Mouse (Mus musculus) left cerebral cortex, postnatal 10 days (tissue): ENCODE data around the gene Mustn1. TPM values are rescaled to one million over a fixed set of nuclear protein-coding genes. Genes with fewer than 3 reads are reported as not detected.

Experiments
- DNase-seq, 2 experiments: peaks; one replicate each; pipeline ENCODE4 v3.0.0; 2021 to 2022; ENCODE audit warnings: low spot score in 2 of 2, mixed read lengths in 1 of 2; ENCODE audit errors: extremely low spot score in 1 of 2
- intact Hi-C: fragments of 180-260 bp; cut with DNase I; formaldehyde crosslinking; loops from one replicate; pipeline ENCODE4 v1.15.1; 2025
- total RNA-seq, 2 experiments: library from RNA; stranded (reverse); gene quantifications; 2 replicates each; pipeline ENCODE4 v1.2.3; 2021

Mustn1 gene
- 1 to 10 TPM; 2.2 to 2.8 TPM for total RNA-seq

DNA sequence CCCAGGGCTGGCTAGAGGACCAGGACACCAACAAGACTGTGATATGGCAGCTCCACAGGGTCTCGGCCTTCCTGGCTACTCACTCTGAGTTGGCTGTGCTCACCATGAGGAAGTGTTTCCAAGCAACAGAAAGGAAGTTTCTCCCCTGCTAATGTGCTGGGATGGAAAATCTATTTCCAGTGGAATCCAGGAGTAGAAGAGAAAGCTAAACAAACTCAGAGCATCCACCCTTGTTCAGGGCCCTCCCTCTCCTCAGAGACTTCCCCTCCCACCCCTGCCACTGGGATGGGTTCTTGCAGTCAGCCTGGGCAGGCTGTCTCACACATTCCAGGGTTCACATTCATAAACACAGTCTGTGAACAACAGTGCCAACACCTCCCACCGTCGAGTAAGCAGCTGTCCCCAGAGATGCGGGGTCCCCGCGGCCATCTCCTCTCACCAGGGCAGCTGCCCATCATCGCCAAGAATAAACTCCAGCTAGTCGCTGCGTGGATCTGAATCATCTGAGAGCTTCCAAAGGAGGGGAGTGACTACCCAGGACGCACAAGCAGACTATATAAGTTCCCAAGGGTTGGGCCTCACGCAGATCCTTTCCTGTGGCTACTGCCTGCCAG lies at the start of gene Mustn1:
Mustn1 (plus strand) TSS at position 243 of the 614 bp plus-strand sequence.
- DNase-seq, result peak in 1 of 2 experiments; percentile 70
- intact Hi-C loops, result no loop called here

DNA sequence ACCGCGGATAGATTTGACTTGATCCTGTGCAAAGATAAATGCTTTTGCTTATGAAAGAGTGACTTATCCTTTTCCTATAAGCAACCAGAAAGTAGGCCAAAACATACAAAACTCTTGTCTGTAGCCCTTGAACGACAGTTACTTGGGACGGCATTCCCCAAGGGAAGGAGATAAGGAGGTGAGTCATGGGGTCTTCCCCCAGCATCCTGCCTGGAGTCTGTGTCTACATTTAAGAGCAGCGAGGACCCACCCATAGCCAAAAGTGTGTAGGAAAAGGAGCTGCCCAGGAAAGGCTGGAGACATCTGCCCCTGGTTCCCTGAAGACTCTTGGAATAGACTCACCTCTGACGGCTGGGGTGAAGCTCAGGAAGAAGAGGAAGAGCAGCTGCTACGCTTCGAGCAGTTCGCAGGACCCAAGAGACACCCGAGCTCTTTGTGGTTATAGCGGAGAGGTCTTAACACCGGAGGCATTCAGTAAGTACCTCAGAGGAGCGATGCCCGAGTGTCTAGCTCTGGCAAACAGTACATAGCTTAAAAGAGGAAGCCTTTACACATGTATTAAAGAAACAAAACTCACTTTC lies 41.5 kb upstream of the Mustn1 start:
- DNase-seq, result peak in 1 of 2 experiments; percentile 4
- intact Hi-C loops, result no loop called here

DNA sequence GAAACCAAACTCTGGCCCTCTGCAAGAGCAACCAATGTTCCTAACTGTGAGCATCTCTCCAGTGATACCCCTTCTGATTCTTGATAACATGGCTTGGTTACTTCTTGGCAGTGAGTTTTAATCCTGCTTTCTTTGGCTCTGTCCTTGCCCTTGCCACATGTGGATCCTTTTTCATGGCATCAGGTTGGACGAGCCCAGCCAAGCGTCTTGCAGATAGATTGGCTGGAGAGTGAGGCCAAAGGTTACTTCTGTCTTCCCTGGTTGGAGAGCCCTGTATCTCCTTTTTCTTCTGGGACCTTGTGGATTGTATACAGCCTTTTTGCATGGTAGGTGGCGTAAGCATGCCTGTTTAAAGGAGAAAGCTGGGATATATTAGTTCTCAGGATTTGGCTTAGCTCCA lies 35.3 kb upstream of the Mustn1 start:
- intact Hi-C loops, result no loop called here
- no peak for DNase-seq

DNA sequence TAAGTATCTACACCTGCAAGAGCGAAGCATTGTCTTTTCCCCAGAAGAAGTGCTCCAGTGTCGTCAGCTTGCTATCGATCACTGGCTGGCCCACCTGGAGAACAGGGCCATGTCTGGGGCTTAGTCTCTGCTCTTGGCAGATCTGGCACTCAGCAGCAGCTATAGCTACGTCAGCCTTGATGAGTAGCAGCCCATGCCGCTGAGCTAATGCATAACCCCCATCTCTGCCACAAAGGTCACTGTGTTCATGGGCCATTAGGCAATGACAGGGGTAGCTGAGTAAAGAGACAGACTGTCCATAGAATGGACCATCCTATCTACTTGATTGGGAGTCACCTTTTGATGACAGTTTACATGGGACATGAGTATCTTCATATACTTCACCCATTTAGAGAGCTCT lies 28.5 kb upstream of the Mustn1 start:
- intact Hi-C loops, result no loop called here
- no peak for DNase-seq

DNA sequence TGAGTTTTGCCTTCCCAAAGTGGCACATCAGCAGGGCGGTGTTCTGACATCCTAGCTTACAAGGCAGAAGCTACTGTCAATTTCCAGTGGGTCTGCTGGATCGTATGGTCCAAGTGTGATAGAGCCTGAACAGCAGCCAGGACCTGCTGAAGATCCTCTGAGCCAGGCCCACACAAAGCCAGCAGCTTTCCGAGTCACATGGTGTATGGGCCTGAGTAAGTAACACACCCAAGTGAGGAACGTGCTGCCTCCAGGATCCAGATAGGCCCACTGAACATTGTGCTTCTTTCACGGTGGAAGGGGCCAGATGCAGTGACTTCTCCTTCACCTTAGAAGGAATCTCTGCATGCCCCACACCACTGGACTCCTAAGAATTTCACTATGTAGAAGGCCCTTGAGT lies 26.7 kb upstream of the Mustn1 start:
- no peak for DNase-seq
- intact Hi-C loops, result no loop called here

DNA sequence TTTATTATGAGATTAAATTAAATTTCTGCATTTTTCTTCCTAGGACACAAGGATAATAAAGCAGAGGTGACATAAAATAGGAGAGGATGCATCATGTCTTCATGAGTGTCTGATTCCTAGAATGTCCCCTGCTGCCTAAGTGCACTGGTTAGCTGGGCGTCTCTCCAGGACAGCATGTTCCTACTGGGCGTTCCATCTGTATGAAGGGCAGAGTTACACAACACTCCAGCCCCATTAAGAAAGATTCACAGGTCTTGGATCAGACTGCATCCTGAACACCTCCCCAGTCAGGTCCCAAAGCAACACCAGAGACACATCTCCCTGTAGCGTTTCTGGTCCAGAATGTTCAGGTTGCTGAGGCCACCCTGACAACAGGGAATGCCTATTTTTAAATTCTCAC lies 23.7 kb upstream of the Mustn1 start:
- no peak for DNase-seq
- intact Hi-C loops, result no loop called here

DNA sequence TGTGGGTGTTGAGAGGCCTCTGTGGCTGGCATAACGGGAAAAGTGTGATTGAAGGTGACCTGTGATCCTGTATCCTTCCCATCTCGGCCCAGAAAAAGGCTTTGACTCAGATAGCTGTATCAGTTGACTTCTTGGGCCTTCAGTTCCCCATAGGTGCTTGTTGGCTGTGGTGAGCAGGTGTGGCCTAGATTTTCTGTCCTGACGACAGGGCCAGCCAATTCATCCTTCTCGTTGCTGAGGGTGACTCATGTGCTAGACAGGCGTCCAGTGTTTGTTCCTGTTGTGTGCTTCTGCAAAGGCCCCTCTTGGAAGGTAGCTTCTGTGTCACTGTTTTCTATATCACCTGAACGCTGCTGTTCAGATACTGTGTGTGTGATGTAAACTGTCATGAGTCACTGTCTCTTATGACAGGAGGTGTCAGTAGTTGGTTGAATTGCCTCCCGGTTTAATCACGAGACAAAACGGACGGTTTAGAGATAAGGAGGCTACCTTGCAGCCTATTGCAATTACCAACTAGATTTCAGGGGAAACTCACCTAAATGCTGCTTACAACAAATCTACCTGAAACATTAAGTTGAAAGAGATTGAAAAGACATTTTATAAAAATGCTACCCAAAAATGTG lies 22.0 kb upstream of the Mustn1 start:
- no peak for DNase-seq
- intact Hi-C loops, result no loop called here

DNA sequence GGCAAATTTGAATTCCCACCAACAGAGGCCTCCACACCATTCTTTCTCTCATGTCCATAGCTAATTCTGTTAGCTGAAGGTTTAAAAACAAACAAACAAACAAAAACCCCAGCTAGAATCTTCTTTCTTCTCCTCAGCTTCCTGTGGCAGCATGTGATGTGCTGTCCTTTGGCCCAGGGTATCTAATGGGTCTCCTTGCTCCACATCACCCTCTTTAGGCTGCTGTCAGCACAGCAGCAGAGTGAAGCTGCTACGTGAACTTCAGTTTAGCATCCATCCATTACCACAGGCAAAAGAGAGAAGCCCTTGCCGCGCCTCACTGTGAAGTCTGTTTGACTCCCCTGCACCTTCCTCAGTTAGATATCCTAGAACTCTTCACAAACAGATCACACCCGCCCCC lies 21.0 kb upstream of the Mustn1 start:
- intact Hi-C loops, result no loop called here
- no peak for DNase-seq

DNA sequence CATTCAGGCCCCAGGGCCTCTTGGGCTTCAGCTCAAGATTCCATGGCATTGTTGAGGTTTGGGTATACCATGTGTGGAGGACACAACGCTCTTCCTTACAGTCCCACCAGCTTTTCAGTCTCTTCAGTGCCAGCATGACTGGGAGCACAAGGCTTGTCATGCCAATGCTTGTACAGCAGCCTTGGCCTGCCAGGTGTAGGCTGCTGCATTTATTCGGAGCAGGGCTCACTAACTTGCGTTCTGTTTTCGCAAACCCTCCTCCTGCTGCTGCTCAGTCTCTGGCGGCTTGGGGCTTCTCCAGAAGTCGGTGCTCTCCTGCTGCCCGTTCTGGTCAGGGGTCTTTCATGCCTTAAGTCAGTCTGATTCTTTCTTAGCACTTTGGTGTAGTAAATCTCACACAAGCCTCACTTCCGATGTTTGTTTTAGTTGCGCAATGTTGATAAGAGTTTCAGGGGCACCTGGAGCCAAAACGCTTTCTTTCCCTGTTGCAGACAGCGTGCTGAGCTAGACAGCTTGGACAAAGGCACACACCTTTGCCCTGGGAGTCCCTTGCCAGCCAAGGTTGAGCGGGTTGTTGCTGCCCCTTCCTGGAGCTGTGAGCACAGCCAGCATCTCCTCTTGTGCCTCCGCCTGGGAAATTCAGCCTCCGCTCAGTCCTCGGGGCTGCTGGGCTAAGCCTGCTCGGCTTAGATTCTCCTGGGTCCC lies 17.4 kb upstream of the Mustn1 start:
- intact Hi-C loops, result loop anchor here (5.0 kb wide), 1 partner anchor 164 kb away; no protein-coding TSS in a partner anchor
- no peak for DNase-seq

DNA sequence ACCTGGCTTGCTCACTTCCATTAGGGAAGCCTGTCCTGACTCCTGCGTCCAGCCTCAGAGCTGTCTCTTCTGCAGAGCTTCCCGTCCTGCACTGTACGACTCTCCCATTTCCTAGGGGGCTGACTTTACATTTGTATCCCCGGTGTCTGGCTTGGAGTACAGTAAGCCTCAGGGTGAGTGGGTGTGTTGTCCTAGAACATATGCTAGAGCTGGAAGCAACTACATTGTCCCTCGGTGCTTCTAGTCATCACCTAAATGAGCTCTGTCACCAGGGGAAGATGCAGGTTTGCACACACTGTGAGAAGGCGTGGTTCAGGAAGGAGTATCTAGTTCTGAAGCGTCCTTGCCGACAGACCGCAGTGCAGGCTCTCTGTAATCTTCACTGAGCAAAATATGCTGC lies 16.6 kb upstream of the Mustn1 start:
- DNase-seq, result no peak
- intact Hi-C loops, result loop anchor here (5.0 kb wide), 1 partner anchor 165 kb away; no protein-coding TSS in a partner anchor

DNA sequence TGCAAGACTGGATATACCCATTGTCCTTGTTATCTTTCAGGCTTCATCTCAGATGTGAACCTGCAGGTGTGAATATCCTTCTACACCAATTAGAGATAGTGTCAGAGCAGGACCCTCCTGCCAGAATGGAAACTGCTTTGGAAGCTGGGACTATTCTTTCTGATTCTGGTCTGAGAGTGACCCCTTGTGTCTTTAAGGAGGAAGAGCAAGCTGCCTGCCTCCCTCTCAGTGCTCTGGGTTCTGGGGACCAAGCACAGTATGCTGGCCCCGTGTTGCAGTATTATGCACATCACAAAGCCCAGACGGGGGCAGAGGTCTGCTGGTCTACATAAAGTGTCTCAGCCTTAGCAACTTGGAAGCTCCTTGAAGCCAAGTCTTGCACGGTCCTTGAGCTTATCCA lies 13.7 kb upstream of the Mustn1 start:
- DNase-seq, result no peak

DNA sequence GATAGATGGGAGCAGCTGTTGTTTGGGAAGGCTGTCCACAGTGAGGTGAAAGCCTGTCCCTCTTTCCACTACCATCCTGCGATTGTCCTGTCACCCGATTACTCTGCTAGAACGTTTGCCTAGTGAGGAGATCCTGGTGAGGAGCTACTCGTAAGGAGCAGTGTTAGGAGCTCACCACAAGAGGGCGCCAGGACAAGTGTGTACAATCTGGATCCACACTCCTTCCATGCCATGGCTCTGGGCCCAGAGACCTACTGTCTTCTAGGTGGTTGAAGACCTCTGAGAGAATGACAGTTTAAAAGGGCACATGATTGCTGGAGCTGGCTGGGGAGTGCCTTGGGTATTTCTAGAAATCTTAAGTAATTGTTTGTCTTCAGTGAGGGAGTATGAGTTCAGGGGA lies 12.0 kb upstream of the Mustn1 start:
- peak; percentile 70 to 87 for DNase-seq
- intact Hi-C loops, result loop anchor here (5.0 kb wide), 1 partner anchor 75 kb away; the partner anchor contains the start of gene Itih1

More for the DNA sequence above, 13.7 kb upstream of the Mustn1 start:
- intact Hi-C loops, result loop anchor here (5.0 kb wide), 1 partner anchor 77 kb away; the partner anchor contains the start of gene Itih1

DNA sequence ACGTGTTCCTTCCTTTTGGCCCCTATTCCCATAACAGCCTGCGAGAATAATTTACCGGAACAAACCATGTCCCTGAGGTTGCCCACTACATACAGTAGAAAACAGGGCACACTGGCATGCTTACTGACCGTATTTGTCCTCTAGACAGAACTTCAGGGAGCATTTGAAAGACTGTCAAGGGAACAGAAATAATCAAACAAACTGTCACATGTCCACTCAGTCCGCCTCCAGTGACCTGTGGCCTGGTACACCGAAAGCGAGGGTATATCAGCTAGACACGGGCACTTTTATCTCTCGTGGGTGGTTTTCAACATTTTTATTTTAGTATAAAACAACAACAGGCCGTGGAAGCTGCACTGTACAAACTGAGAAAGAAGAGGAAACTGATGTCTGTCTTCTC lies 10.2 kb upstream of the Mustn1 start:
- intact Hi-C loops, result loop anchor here (5.0 kb wide), 1 partner anchor 73 kb away; the partner anchor contains the start of gene Itih1
- no peak for DNase-seq

DNA sequence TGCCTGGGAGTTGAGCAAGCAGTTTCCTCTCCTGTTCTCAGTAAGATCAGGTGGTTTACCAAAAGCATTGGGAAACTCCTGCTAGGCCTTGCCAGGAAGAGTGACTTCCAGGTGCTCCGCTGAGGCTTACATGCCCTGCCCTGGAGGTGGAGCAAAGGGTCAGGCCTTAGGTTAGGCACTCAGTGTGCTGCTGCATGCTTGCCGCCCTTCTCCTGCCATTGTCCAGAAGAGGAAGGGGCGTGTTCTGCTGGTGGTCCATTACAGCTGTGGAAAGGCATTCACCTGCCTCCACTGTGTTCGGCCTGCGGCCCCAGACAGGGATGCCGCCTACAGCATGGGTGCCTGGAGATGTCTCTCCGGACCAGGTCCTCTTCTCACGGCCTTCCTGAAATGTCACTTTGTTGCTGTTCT lies 9.6 kb upstream of the Mustn1 start:
- intact Hi-C loops, result loop anchor here (5.0 kb wide), 1 partner anchor 73 kb away; the partner anchor contains the start of gene Itih1
- DNase-seq, result peak in 1 of 2 experiments; percentile 60

DNA sequence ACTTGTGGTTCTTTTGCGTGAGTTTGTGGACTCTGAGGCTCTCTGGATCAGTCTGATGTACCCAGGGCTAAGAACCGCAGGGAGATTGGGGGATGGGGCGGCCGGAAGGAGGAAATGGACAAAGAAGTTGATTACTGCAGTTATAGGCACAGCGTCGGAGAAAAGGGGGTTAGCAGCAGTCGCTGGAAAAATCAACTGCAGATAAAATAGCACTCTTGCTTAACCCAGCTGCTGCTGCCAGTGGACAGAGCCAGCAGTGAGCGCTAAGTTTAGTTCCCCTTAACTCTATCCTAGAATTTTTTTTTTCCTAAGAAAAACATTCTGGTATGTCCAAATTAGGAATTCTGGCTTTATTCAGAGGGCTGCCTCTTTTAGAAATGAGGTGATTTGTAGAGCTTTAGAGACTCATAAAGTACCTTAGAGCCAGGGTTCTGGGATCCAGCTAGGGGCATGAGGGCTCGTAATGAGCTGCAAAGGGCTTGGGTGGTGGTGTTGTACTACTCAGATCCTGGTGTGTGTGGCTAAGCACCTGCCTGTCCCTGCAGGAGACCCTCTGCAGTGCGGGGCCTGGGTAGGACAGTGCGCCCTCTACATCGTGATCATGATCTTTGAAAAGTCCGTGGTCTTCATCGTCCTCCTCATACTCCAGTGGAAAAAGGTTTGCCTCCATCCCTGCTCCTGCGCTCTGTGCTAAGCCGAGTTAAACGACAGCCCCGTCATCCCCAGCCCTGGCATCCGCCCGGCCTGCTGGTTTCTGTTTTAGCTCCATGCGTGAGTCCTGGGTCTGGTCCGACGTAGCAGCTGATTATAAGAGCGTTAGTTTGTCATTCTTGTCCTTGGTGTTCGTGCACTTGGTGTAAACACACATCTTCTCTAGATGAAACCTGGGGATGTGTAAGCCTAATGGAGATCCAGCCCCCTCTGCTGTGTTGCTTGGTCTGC lies 8.5 kb upstream of the Mustn1 start:
- intact Hi-C loops, result no loop called here
- DNase-seq, result peak in 1 of 2 experiments; percentile 58

DNA sequence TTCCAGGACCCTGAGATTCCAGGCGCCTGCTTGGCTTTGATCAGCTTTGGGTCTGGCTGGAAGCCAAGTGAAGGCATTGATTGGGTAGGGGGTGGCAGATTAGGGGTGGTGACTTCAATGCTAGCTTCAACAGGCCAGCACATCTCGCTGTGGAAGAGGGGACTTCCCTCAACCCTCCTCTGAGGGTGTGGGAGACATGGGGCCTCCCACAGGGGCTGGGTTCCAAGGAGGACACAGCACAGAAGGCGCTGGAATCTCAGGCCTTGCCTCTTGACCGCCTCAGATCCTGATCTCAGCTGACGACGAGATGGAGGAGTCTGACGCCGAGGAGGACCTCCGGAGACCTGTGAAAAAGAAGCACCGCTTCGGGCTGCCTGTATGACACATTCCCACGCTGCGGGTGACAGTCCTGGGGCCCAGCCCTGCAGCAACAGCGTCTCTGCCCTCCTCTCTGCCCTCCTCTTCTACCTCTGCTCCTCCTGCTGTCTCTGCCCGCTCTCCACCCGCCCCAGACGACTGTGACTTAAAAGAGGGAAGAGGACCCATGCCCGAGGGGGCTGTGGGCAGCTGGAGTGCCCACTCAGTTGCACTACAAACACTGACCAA lies 4.8 kb upstream of the Mustn1 start:
- intact Hi-C loops, result no loop called here
- DNase-seq, result no peak

DNA sequence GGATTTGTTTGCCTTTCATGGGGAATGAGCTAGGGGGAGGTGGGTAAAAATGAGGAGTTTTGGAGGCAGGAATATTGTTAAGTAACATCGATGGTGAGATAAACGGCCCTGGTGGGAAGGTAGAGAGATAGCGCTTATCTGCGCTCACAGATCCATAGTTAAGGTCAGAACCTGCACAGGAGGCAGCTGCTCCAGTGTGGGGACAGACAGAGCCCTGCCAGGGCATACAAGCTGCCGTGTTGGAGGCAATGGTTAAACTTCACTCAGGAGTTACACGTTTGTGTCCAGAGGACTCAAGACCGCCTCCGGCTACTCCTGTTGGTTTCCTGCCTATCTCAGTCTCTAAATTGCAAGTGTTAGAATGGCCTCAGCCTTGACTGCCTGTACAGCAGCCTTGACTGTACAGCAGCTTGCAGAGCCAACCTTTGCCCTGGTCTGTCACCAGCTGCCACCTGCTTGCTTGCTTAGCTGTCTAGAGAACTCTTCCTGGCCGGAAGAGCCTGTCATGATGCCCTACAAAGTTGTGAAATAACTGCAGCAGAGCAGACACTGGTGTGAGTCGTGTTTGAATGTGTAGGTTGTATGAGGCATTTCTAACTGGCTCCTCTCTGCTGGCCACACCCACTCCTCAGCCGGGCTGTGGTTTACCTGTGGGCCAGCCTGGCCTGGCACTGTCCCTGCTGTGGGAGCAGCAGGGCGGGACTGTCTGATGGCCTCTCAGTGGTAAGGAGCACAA lies 3.7 kb upstream of the Mustn1 start:
- DNase-seq, result no peak
- intact Hi-C loops, result no loop called here
